Mouse (Mus musculus) lung, postnatal 0 days (tissue): ENCODE results near the gene Erg.

Source experiments
- CTCF ChIP-seq: IDR thresholded peaks from 2 replicates; pipeline ENCODE4 v1.5.1; 2016; ENCODE audit warnings: antibody characterized with exemption, mild to moderate bottlenecking
- EP300 ChIP-seq: IDR thresholded peaks from 2 replicates; pipeline ENCODE4 v1.6.1; 2016; ENCODE audit warnings: antibody characterized with exemption, mild to moderate bottlenecking, control low read depth

DNA sequence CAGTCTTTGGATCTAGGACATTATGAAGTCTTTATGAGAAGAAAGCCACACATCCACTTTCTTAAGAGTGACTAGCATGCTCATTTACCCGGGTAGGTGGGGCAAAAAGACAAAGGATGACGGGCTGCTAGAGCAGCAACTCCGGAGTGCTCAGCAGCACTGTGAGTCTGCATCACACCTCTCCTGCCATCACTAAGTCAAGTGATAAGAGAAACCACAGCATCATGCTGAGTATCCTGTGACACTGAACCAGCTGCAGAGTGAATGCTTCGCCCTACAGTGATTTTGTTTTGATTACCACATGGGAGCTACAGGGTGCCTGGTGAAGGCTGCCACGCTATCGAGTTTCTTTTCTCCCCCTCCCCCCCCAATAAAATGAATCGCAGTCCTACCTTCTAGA lies 145.2 kb downstream of the Erg start:
- TF ChIP-seq CTCF (no peak), EP300 (no peak)
